Mouse (Mus musculus) fat pad, adult 2 months (tissue): ENCODE measurements around the gene Ddx46.
"Not testable (repeated sequence)": the region's sequence is repeated elsewhere in the genome, so short reads cannot be mapped to it uniquely, and the experiment has no call there.

Source experiments
- DNase-seq: peaks from one replicate; pipeline ENCODE4 v3.0.0-alpha.2; 2011; ENCODE audit warnings: low read depth, low spot score; ENCODE audit errors: extremely low read depth

Ddx46 gene

DNA sequence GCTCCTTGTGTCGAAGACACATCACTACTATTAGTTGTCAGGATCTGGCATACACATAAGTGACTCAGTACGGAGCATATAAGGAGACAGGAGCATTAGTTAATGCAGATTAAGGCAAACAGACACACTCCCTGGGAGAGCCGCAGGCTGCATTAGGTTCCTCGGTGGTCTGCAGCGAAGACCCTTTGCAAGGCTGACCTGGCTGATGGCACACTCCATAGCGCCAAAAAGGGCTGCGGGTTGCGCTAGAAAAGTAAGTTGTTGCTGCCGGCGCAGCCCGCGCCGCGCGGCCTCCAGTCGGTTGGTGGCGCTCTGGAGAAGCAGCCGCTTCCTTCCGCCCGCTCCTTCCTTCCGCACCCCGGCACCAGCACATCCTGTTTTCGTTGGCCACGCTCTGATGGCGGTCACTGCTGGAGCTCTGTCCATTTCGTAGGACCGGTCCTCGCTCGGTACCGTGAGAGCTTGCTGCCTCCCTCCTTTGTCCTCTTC lies at the start of gene Ddx46:
Gene Ddx46, plus strand, starts transcription at position 389 of the 489 bp plus-strand sequence.
- DNase-seq = peak; percentile 23

GRCm38 (mm10) chr13:55591961-55592490 lies 42.8 kb upstream of the Ddx46 start:
- DNase-seq = no peak

DNA sequence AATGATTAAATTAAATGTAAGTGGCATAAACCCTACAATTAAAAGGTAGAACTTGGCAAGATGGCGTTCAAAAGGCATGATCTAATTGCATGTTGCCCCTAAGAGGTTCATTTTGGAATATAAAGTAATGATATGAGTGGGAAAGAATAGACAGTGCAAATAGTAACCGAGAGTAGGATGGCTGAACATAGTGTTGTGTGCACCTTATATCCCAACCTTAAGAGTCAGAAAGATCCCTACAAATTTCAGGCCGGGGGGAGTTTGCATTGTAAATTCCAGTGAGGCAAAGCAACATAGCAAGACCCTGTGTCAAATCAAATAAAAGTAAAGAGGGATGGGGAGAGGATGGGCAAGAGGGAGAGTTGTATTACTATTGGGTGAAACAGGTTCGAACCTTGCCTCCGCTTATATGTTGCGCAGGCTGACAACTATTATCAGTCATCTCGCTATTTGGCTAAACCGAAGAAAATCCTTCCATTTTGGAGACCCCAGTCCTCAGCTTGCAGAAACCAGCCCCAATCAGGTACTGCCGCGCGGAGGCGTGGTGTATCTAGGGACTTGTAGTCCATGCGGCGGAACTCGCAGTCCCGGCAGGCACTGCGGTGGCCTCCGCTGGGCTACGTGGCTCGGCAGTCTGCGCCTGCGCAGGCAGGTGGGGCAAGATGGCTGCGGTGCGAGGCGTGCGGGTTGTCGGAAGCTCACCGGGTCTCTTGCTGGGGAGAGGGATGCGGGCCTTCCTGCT lies 42.1 kb upstream of the Ddx46 start:
- DNase-seq = no peak

GRCm38 (mm10) chr13:55593254-55593747 lies 41.5 kb upstream of the Ddx46 start:
- no peak for DNase-seq

GRCm38 (mm10) chr13:55595375-55595774 lies 39.5 kb upstream of the Ddx46 start:
- no peak for DNase-seq

- no peak for DNase-seq
These were observed 38.0 kb upstream of the Ddx46 start for GRCm38 (mm10) chr13:55596802-55597201.

DNA sequence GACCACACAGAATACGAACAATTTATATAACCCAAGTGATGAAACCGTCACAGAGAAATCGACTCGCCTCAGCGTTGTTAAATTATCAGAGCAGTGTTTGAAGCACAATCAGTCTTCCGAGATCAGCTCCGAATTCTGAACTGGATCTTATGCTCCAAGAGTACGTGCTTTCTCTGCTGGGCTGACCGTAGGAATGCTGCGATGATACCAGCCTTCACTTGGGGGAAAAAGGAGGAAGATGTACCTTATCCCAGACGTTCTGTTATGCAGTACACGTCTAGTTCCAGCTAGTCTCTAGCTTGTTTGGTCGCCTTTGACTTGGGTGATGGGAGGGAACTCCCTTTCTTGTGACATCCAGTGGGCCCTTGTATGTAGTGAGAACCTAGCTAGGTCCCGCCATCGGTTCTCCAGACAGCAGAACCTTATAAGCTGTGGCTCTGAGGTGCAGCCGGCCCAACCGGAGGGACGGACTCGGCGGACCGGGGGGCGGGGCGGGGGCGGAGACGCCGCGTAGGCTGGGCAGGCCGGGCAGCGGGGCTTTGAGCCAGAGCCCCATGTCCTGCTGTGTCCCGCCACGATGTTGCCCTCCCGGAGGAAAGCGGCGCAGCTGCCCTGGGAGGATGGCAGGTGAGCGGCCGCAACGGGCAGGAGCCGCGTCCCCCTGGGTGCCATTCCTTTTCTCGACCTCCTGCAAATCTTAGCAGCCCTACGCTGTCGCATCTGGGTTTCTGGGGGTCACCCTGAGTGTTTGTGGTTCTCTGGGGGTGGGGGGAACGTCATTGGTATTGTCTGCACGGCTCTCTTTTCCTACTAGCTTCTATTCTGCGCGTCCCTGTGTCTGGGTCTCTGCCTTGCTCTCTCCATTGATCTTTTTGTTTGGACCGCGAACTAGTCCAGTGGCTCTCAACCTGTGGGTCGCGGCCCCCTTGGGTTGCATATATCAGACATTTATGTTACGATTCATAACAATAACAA lies 35.0 kb upstream of the Ddx46 start, which contains the start of gene B4galt7:
Gene B4galt7, plus strand, starts transcription at position 331 of the 975 bp plus-strand sequence.
- no peak for DNase-seq

DNA sequence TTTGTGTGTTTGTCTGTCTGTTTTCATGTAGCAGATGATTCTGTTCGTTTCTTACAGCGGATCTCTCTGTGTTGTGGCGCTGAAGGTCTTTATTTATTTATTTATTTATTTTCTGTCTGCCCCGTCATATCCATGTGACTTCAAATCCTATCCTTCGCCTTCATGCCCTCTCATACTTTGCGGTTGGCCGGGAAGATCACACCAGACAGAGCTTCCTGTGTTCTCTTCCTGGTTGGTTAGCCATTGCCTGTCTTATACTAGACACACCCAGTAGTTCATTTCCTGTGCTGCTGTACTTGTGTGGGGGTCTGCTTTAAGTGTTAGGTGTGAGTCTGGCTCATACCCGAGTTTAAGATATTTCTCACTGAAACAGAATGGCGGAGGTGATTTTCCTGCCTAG lies 34.2 kb upstream of the Ddx46 start:
- DNase-seq = no peak

DNA sequence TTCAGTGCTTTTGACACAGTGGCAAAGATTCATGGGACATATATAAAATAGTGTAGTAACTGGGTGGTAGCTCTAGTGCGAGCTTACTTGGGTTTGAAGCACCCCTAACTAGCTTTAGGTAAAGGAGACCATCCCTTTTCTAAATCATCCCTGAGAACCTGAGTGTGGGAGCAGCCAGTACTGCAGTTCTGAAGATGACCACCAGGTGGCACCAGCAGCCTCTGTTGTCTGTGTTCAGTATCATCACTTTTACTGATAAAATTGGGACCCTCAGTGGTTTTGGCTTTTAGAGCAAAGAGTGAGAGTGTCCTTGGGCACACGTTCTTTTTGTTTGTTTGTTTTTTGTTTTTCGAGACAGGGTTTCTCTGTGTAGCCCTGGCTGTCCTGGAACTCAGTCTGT lies 33.2 kb upstream of the Ddx46 start:
- DNase-seq = no peak

DNA sequence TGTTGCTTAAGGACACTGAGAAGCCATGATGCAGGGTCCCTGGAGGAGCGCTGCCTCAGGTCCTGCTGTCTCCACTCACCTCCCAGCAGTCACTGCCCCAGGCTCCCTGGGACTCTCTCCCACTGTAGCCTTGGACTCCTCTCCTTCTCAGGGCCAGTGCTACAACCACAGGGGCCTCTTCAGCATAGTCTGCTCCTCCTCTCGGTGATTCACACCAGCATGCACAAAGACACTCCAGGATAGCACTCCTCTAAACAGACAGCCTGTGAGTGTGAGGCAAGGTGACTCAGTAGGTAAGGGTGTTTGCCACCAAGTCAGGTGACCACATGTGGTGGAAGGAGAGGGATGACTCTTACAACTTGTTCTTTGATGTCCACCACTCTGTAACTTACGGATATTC lies 30.2 kb upstream of the Ddx46 start:
- DNase-seq = no peak

DNA sequence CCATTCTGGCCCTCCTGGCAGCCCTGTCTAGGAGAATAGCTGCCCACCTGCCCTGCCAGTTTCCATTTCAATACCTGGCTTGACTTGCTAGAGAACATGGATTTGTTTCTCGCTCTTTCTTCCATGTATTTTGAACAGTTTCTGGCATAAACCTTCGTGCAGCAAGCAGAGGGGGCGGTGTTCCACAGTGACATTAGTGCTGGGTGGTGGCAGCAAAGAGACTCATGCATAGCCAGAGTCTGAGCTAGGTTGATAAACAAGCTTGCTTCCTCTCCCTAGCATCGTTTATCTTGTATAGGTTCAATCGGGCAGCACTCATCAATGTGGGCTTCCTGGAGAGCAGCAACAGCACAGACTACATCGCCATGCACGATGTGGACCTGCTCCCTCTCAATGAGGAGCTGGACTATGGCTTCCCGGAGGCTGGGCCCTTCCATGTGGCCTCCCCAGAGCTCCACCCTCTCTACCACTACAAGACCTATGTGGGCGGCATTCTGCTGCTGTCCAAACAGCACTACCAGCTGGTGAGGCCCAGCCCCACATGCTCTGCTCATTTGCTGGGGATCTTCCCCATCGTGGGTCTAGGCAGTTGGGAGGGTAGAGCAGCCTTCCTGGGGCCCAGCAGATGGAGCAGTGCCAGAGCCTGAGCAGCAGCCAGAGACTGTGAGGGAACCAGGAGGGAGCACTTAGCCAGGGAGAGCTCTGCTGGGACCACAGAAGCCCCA lies 27.8 kb upstream of the Ddx46 start:
- DNase-seq = no peak

- no peak for DNase-seq
These were observed 27.2 kb upstream of the Ddx46 start for GRCm38 (mm10) chr13:55607624-55608006.

DNA sequence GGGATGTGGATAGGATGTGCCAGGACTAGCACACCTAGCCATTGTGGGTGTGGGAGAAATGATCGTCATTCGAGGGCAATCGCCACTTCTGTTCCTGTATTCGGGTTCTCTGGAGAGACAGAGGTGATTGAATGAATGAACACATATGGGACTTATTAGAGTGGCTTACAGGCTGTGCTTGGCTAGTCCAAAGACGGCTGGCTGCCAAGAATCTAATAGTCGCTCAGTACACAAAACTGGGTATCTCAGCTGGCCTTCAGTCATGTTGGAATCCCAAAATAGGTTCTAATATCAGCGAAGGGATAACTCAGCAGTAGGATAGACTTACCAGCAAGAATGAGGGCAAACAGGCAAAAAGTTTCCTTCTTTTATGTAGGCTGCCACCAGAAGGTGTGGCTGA lies 22.8 kb upstream of the Ddx46 start:
- no peak for DNase-seq

DNA sequence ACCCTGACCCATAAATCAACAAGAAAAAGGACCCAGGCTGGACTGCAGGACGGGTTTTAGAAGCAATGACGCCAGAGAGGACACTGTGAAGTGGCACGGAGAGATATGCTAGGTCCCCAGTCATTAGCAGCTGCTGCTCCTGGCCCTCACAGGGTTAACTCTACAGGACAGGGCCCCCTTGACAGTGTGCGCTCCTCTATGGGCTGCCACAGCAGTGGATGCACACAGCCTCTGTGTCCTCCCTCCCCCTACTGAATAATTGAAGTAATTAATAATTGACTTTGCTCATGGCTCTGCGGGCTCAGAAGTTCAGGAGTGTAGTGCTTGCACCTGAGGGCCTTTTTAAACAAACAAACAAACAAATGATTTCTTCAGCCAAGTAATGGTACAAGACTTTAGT lies 21.4 kb upstream of the Ddx46 start:
- no peak for DNase-seq

- DNase-seq = no peak
These were observed 15.5 kb upstream of the Ddx46 start for GRCm38 (mm10) chr13:55619328-55619727.

GRCm38 (mm10) chr13:55620275-55620674 lies 14.6 kb upstream of the Ddx46 start:
- DNase-seq = no peak

GRCm38 (mm10) chr13:55622156-55622648 lies 12.6 kb upstream of the Ddx46 start:
- not testable (repeated sequence) for DNase-seq

DNA sequence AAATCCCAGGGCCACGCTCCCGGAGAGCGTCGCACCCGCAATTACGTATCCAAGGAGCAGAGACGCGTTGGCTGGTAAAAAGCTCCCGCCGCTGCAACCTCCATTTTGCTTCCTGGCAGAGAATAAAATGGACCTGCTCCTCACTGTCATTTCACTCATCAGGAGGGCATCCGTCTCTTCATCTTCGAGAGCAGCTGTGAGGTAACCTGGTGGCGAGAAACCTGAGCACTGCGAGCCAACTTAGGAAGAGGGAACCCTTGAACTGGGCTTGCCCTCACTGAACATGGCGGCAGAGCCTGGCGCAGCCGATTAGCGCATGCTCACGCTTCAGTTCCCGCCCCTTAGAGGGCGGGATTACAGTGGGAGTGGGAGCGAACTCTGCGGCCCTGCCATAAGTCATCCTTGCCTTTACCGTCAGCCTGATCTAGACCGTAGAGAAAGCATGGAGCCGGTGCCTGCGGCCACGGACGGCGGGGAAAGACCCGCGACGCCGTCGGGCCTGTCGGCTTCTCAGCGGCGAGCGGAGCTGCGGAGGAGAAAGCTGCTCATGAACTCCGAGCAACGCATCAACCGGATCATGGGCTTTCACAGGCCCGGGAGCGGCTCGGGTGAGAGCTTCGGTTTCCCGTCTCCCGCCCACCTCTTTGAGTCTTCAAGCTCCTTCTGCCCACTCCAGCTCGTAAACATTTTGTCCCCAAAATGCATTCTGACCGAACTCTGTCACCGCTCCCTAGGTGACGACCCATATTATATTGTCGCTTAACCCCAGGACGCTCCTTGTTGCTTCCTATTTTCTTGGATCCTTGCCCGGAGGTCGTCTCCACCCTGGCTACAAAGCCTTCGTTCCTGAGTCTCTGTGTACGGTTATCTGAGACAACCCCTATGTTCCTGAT lies 11.9 kb upstream of the Ddx46 start, which contains the start of gene Caml:
Gene Caml, plus strand, starts transcription at position 357 of the 893 bp plus-strand sequence.
- peak; percentile 51 for DNase-seq

GRCm38 (mm10) chr13:55635146-55635571 lies 332 bp downstream of the Ddx46 start:
- DNase-seq = no peak
